Mouse (Mus musculus) kidney, postnatal 14 days (tissue): ENCODE results near the gene Gm10277.

Source experiments
- DNase-seq: peaks from one replicate; pipeline ENCODE4 v3.0.0; 2022; ENCODE audit warnings: mixed read lengths

Gm10277 gene

GRCm38 (mm10) chr11:77795216-77795615 lies 7.7 kb upstream of the Gm10277 start:
- DNase-seq: no peak

- DNase-seq: peak; percentile 98
These were observed 5.8 kb upstream of the Gm10277 start for GRCm38 (mm10) chr11:77793238-77793930.

DNA sequence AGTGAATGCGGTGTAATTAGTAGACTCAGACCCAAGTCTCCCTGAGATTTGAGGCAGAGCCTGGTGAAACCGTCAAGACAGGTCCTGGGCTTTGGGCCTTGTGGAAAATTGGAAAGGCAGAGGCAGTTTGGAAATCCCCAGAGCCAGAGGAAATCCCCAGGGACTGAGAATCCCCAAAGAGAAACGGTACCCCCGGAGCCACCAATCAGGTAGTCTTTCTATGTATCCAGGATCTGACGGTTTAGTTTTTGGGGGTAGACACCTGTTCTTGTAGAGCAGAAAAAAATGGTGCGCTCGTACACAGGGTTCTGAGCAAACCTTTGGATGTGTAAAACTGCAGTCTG lies 5.0 kb upstream of the Gm10277 start:
- no peak for DNase-seq

DNA sequence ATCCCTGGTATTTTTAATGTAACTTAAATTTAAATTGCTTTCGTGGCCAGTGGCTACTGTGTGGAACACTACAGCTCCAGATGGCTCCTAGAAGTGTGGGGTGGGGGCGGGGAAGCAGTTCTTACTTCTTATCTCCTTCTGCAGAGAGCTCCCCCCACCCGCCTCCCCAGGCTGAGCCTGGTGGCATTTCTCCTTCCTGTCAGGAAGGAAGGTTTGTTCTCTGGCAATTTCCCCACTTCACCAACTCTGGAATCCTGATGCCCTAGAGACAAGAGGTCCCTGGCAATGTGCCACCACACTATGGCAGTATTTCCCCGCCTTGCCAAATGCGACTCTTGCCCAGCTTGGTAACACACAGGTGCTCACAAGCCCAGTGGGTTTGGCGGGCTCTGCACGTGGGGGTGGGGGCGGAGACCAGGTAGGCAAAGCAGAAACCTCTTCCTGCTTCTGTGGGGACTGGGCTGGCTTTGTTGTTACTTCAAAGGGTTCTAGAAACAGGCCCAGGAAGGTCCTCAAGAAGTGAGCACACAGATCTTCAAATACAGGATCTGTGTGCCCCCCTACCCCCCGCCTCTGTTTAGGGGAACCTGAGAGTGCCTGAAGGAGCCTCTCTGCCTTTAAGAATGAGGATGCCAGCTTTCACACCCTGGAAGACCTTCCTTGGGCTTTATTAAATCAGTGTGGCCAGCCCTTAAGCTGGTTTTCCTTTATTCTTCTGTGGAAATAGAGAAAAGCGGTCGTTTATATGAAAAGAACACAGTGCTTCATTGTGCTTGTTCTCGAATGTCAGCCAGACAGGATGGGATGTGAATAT lies 4.4 kb upstream of the Gm10277 start:
- DNase-seq: peak; percentile 90

DNA sequence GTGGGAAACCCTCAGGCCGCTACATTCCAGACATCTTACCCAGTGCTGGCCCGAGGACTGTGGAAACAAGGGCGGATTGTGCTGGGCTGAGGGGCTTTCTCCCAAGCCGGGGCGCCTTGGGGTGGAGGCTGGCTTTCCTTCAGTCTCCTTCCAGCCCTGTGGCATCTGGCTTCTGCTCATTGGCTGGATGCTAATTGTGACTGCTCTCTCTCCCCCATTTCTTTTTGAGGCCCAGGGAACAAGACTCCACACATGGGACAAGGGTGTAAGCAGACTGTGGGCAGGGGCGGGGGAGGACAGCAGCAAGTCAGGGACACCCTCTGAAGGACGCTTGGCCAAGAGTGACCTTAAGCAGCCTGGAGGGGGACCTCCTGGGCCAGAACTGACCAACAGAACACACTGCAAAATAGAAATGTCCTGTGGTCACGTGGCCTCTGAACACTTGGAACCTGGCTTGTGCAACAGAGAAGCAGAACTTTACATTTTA lies 3.7 kb upstream of the Gm10277 start:
- peak; percentile 47 for DNase-seq

DNA sequence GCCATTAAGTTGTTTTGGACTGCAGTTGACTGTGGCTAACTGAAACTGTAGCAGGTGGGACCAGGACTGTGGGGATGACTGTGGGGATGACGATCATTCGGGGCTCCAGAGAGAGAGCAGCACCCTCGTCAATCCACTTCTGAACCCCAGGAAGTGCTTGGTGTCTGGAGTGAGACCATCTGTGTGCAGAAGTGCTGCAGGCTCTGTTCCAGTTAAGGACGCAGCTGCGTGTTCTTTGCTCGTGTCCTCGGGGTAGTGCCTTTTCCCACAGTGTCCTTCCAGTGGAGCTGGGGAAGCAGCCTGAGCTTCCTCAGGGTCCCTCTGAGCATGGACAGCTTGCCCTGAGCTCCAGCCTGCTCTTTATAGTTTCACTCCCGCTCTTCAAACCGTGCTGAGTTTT lies 2.7 kb upstream of the Gm10277 start:
- DNase-seq: no peak

GRCm38 (mm10) chr11:77789512-77789911 lies 2.0 kb upstream of the Gm10277 start:
- no peak for DNase-seq

GRCm38 (mm10) chr11:77785768-77786561 lies 1.6 kb downstream of the Gm10277 start:
- DNase-seq: peak; percentile 82

- DNase-seq: peak; percentile 72
These were observed 2.2 kb downstream of the Gm10277 start for GRCm38 (mm10) chr11:77785396-77785767.

DNA sequence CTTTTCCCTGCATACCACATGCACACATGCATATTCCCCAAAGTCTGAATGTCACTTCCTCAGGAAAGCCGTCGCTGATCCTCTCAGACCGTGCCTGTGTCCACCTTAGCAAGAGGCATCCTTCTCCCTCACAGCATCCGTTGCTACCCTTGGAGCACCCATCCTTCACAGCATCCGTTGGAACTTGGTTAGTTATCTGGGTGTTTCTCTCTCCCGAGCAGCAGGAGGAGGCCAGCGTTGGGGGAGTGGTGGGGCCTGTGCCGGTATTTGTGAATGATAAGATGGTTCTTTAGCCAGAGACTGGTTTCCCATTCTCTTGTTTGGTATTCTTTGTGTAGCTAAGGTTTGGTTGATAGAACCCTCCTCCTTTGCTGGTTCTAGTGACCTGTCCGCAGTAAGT lies 2.7 kb downstream of the Gm10277 start:
- no peak for DNase-seq

- peak; percentile 71 for DNase-seq
These were observed 3.5 kb downstream of the Gm10277 start for GRCm38 (mm10) chr11:77783747-77784646.

DNA sequence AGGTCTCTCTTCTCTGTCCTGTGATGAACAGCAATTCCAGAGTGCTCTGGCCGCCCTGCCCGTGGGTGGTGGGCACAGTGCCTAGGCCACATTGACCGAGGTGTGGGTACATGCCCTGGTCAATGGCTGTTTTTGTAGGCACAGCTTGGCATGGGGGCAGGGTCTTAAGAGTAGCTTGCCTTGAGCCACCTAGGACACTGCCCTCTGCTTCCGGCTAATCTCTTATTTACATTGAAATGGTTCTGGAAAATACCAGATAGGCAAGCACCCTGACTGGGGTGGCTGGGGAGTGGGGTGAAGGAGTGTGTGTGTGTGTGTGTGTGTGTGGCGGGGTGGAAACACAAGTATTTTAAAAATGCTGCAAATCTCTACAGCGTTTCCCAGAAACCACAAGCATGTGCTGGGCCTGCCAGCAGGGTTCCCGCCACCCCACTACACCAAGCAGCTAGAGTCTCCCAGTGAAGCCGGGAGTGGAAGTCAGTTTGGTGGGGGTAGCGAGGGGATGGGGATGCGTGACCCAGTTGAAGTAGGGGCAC lies 4.3 kb downstream of the Gm10277 start:
- peak; percentile 76 for DNase-seq

DNA sequence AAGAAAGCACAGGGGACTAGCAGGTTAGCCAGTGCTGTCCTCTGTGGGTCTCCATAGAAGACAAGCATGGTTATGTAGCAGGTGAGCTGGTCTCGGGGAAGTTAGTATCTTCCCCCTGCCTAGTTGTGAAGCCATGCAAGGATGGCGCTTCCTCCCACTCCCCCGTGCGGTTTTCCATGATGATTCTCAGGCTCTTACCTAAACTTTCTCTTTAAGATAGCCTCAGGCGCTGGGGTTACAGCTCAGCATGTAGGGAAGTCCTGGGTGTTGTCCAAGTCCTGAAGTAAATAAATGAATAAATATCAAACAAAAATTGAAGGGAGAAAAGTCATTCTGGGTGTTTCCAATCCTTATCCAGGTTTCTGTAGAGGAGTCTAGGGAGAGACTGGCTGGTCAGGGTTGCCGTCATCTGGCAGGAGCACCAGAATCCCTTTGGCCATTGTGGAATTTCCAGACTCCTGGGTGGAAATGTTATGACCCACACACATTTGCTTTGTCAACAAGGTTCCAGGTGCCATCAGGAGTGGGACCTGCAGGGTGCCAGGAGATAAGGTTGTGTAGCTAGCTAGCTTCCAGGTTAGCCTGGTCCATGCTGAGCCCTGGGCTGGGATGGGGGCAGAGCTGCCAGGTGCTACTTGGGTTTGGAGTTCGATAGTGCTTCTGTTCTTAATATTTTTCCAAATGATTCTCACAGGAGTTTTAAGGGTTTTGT lies 5.3 kb downstream of the Gm10277 start:
- DNase-seq: no peak

DNA sequence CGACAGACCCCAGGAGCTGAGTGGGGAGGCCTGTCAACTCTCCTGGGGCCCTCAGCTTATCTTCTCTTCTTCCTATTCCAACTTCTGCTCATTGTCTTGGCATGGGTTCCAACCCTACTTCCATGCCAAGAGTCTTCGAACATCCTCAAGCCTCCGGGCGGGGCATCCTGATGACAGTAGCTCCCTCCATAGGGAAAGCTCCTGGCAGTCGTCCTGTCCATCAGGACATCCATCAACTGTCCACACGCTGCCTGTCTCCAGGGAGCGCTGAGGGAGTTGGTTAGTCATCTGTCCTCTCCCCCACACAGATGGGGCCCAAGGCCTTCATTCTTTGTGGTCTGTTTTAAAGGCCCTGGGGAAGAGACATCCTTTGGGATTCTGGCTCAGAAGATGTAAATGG lies 6.5 kb downstream of the Gm10277 start:
- no peak for DNase-seq

DNA sequence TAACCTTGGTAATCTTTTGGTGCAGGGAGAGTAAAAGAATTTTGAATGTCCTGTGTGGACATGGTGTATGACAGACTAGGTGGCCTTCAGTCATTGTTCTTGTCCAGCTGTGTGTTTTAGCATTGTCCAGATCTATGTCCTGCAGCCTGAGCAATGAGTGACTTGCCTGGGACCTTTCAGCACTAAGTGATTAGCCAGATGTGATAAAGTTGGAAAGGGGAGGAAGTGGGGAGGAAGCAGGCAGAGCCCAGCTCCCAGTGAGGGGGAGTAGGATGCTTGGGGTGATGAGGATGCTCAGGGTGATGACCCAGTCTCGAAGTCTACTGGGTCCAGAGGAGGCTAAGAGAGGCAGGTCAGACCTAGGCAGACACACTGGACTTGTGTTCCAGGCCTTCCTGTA lies 8.3 kb downstream of the Gm10277 start:
- no peak for DNase-seq

DNA sequence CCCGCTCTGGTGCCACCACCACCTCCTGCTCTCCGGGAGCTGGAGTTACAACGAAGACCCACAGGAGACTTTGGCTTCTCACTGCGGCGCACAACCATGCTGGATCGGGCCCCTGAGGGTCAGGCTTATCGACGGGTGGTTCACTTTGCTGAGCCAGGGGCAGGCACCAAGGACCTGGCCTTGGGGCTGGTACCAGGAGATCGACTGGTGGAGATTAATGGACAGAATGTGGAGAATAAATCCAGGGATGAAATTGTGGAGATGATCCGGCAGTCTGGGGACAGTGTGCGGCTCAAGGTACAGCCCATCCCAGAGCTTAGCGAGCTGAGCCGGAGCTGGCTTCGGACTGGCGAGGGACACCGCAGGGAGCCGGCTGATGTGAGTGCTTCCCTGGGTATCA lies 9.6 kb downstream of the Gm10277 start:
- DNase-seq: no peak

GRCm38 (mm10) chr11:77777436-77777835 lies 10.1 kb downstream of the Gm10277 start:
- no peak for DNase-seq

- DNase-seq: peak; percentile 54
These were observed 11.7 kb downstream of the Gm10277 start for GRCm38 (mm10) chr11:77775701-77776400.

- peak; percentile 79 for DNase-seq
These were observed 15.5 kb downstream of the Gm10277 start for GRCm38 (mm10) chr11:77771879-77772713.

DNA sequence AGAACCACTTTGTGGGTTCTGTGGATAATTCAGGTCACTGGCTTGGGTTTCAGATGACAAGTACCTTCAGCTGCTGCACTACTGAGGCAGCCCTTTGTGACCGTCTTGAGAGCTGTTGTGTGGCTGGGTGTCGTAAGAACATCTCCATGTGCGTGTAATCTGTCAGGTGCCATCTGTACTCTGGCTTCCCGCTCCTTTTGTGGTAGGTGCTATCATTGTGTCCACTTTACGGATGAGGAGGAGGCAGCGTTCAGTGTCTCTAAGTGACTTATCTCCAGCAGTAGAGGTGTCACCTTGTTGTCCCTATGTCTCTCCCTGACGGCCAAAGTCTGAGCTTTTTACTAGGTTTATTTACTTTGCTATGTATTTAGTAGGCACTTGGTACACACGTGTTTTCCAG lies 17.2 kb downstream of the Gm10277 start:
- no peak for DNase-seq
